Mouse (Mus musculus) embryonic fibroblast, embryonic 13.5 days (primary cell): ENCODE results near the gene Olfr105-ps.

Experiments used
- CTCF ChIP-seq: IDR thresholded peaks from 2 replicates; pipeline ENCODE4 v1.5.1; 2011; ENCODE audit warnings: mild to moderate bottlenecking, control low read depth, low read length, moderate library complexity, borderline replicate concordance; ENCODE audit not compliant: insufficient read depth
- POLR2A ChIP-seq: IDR thresholded peaks from 2 replicates; pipeline ENCODE4 v1.6.1; 2011; ENCODE audit warnings: low read depth, mild to moderate bottlenecking, control low read depth, low read length, moderate library complexity

DNA sequence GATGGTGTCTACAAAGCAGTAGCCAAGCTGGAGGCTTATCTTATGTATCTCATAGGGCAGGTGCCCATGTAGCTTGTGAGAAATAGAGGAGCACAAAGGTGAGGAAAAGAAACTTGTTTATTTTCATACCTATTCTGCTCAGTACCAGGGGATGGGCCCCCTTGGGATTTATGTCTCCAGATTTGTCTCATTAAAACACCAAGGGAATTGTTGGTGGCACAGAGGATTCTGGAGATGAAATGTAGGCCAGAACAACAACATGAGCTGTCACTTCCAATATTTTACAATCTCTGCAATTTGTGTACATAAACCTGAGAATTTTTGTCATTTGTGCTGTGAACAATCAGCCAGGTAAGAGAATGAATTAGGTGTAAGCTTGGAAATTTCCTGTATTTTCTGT, 19.6 kb upstream of the Olfr105-ps start, which contains the start of gene Olfr104-ps:
- TF ChIP-seq CTCF, result no peak
- no peak for TF ChIP-seq POLR2A
